Mouse (Mus musculus): ENCODE data around the gene Olfr2.
A peak's percentile ranks its signal among the peaks of the same experiment; 100 is the strongest.
"Not testable (repeated sequence)": the region's sequence is repeated elsewhere in the genome, so short reads cannot be mapped to it uniquely, and the experiment has no call there.

Gene Olfr2

DNA sequence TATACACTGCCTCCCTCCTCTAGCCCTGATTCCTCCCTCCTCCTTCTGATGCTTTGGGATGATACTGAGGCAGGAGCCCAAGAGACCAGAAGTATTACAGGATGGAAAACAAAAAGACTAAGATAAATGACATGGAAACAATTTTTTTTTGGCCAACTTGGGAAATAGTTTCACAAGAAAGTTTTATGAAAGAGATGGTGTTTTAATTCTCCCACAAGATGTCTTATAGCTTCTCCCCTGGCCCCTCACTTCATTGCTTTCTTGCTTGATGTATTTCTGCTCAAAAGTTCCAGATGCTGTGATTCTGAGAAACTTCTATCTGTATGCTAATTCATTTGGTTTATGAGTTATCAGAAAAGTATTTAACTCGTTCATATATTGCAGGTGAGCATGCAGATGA lies at the start of gene Olfr2:
Gene Olfr2 (minus strand): TSS at position 101 of the 400 bp plus-strand sequence.
- no peak for DNase-seq (ENCODE audit: low spot score in 2 of 2)

DNA sequence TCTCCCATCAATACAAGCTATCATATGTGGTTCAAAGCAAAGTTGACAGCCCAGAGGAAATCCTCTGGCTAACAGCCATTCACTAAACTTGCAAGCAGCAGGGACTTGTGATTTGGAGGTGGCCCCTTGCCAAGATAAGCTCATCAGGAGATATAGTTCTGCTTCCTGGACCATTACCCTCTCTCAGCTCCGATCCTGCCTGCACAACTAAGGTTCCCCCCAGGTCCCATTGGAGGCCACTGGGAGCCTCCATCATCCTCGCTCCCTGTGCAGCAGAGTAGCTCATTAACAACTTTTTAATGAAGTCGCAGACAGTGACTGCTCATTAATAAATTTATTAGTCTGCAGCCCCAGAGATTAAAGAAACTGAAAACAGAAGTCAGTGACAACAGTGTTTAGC lies 41.7 kb upstream of the Olfr2 start:
- no peak for DNase-seq (ENCODE audit: low spot score in 2 of 2)

DNA sequence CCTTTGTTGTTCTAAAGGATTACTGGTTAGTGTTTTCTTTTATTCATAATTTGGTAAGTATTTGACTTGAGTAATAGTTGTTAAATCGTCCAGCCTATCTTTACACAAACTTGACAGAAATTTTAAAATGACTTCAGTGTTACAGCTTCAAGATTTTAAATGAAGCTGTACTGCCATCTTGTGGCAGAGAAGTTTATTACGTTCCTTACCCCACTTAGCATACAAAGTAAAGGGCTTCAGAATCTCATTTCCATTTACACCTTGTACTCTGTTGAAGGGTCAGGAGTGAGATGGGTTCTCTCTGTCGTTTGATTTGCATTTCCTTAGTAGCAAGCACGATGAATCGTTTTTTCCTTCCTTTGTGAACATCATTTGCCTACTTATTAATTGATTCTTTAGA lies 40.0 kb upstream of the Olfr2 start:
- peak; percentile 33 to 44 for DNase-seq (ENCODE audit: low spot score in 2 of 2)

DNA sequence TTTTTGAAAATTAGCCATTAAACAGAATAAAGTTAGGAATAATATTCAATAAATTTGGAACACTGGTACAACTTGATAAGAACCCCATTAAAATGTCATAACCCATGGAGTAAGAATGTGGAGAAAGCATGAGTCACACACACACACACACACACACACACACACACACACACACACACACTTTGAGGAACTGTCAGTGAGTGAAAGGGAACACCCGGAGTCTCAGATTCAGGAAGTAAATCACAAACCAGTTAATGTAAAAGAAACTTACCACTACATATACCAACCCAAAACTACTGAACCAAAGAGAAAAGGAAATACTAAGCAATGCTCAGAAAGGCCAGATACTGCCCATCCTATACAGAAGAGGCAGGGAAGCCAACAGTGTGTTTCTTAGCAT lies 38.5 kb upstream of the Olfr2 start:
- no peak for DNase-seq (ENCODE audit: low spot score in 2 of 2)

DNA sequence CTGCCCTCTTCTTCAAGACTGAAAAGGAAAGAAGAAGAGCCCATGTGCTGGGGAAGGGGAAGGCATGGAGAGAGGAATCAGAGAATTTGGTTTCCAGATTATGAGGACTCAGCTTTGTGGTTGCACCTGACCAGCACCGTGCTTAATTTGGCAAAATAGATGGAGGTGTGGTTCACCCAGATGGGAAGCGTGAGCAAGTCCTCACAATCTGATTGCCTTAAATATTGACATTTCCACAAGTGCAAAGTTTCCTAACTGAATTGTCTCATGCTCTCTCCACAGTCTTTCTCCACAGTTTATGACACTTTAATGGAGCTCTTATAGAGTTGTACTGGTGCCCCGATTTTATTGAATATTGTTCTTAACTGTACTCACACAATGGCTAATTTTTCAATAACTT lies 37.3 kb upstream of the Olfr2 start:
- no peak for DNase-seq (ENCODE audit: low spot score in 2 of 2)

DNA sequence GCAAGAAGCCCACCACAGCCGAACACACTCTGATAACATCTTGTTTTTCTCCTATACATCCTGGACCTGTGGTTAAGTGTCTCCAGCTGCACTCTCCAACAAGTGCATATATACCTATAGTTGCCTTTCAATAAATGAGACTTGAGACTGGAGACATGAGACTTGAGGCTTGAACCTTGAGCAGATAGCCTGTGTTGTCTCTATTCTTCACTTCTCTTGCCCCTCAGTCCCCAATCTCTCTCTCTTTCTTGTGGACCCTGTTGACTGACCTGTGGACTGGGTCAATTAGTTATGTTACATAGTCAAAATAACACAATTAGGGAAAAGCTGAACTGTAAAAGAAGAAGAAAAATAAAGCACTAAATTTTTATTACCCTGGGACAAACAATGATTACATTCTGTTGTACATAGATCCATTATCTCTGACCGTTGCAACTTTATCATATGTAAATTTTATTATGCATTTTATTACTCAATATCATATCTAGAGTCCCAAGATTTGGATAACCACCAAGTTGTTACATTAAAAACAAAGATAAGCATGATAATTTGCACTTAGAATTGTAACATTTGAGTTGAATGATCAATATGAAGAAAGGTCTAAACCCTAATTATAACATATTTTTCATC lies 34.2 kb upstream of the Olfr2 start:
- DNase-seq (ENCODE audit: low spot score in 2 of 2) = no peak

DNA sequence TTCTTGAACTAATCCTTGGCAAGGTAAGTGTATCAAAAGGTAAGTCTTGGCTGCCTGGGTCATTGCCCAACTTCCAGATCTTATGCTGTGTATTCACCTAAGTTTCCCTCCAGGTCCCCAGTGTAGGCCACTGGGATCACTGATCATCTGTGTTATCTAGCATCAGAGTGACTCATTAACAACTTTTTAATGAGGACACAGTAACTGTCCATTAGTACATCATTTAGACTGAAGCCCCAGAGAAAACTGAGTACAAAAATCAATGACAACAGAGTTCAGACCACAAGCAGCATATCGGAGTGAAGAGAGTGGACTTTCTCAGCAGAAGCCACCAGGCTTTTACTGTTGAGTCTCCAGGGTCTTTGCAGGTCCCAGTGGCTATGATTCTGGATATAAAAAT lies 25.0 kb upstream of the Olfr2 start, which contains the start of gene Olfr713:
Gene Olfr713 (plus strand): TSS at position 301 of the 400 bp plus-strand sequence.
- DNase-seq (ENCODE audit: low spot score in 2 of 2) = no peak

DNA sequence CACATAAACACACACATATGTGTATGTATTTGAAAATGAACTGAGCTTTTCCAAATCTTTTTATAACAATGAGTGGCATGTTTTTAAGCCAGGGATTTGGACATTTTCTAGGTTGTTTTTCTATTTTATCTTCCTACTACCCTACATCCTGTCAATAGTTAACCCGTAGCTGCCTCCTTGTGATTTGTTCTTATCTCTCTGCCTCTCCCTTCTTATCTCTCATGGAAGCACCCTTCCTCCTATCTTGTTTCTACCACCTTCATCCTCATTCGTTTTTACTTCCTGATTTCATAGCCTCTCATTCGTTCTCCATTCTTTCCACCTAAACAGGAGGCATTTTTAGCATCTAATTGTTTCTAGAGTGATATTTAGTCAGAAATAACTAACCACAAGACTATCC lies 1.7 kb downstream of the Olfr2 start:
- no peak for DNase-seq (ENCODE audit: low spot score in 2 of 2)

DNA sequence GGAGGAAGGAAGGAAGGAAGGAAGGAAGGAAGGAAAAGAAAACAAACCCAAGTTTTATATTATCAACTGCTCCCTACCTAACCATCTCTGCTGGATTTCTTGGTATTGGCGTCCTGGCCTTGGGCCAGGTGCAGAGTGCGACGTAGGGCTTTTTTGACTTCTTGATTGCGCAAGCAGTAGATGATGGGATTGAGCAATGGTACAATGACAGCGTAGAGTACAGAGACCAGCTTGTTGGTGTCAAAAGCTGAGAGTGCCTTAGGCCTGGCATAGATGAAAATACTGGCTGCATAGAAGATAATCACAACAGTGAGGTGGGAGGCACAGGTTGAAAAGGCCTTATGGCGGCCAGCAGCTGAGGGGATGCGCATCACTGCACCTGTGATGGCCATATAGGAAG lies 5.1 kb downstream of the Olfr2 start:
- no peak for DNase-seq (ENCODE audit: low spot score in 2 of 2)

DNA sequence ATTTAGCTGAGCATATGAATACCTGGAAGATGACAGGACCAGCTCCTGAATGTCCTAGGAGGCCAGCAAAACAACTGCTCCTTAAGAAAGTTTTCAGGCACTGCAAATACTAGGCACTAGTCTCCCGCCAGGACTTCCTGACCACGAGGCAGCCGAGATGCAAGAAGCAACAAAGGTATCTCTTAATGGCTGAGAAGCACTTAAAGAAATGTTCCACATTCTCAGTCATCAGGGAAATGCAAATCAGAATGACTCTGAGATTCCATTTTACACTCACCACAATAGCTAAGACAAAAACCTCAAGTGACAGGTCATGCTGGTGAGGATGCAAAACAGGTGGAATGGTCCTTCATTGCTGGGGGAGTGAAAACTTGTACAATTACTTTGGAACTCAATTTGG lies 20.6 kb downstream of the Olfr2 start:
- no peak for DNase-seq (ENCODE audit: low spot score in 2 of 2)

DNA sequence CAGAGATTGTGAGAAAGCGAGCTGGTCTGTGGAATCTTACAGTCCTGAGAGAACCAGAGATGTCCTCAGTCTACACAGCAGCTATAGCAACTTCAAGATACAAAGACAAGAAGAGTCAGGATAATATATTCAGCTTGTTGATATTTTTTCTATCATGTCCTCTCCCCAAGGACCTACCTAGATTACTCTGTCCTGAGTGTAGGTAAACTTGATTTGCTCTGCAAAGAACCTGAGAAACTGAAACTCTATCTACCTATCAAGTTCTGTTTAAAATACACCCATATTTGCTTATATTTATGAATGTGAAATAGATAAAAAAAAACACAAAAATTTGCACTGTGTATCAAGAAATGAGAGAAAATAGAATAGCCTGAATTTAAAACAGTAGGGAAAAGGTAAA lies 30.5 kb downstream of the Olfr2 start, which contains the start of gene Olfr711:
Gene Olfr711 (minus strand): TSS at position 101 of the 400 bp plus-strand sequence.
- no peak for DNase-seq (ENCODE audit: low spot score in 2 of 2)

DNA sequence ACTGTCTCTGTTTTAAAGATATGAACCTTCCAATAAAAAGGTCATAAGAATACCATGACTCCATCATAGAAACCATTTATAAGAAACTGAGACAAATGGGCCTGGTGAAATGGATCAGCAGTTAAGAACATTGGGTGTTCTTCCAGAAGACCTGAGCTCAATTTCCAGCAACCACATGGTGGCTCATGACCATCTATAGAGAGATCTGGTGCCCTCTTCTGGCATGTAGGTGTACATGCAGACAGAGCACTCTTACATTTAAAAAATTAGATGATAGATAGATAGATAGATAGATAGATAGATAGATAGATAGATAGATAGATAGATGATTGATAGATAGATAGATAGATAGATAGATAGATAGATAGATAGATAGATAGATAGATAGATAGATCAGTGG lies 38.4 kb downstream of the Olfr2 start:
- not testable (repeated sequence) for DNase-seq (ENCODE audit: low spot score in 2 of 2)

DNA sequence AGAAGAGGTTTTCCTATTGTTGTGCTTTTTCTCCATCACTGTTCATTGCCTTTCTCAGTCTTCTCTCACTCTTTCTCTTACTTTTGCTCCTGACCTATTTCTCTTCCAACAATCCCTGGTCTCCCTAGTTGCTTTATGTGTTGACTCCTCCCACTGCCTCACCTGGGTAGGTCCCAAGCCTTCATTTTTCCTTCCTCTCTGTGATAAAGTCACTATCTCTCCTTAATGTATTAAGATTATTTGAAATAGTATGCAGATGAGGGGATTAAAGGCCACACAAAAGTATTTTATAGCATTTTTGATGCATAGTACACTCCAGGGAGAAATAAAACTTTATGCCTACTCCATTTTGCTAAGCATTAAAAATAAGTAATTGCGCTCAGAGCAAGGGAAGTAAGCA lies 42.0 kb downstream of the Olfr2 start, which contains the start of gene Olfr6:
Gene Olfr6 (minus strand): TSS at position 101 of the 400 bp plus-strand sequence.
- DNase-seq (ENCODE audit: low spot score in 2 of 2) = no peak

DNA sequence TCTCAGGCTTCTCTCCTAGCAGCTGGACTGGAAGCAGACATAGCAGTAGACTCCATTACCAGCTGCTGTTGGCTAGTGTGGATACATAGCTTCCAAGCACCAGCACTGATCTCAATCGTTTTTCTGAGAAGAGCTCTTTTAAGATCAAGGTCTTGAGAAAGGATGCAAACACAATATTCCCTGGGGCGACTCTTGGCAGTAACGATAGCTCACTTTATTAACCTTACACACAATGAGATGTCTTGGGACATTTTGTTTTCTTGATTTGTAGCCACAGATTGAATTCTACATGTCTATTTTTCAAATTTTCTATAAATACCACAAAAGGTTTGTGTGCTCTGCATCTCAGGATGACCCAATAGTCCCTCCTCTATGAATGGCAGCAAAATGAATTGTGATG lies 57.7 kb downstream of the Olfr2 start, which contains the start of gene Olfr710:
Gene Olfr710 (minus strand): TSS at position 101 of the 400 bp plus-strand sequence.
- DNase-seq (ENCODE audit: low spot score in 2 of 2) = no peak
